Mouse (Mus musculus): ENCODE measurements at regions not wholly inside any gene's neighbourhood (a gene's known extent, or its start where the extent isn't known, plus 50 kb on each side); places are given as distances from the start of the nearest gene placed in this dataset.

DNA sequence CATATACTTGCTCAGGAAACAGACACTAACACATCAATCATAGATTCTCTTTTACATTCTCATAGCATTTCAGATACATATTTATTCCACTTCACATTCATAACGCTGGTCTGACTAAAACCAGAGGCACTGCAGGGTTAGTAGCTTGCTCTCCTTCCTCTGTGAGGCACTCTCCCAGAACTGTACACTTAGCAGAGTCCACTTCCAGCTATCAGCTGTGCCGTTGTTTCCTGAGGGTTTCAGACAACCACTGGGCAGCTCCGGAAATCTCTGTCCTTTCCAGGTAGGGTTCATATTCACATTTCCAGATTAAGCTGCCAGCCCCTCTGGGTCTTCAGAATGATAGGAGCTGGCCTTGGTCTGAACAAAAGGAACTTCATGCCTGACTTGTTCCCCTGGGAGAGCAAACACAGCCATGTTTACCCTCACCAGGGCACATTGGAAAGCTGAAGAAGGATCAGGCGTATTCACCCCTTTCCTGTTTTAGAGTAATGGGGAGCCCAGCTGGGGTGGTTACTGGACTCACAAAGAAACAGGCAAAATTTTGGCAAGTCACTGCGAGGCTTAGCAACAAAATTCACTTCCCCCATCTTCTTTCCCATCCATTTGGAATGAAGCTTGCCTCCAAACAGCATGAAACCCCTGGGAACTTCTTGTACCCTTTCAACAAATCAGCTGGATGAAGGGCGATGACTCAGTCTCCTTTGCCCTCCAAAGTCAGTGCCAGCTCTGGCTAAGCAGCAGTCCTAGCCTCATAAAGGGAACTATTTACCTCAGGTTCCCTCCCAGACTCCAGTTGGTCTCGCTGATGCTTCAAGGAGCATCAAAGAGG lies 622.0 kb downstream of the Sqor start:
- Histone ChIP-seq H3K27me3 (replicated peaks) (no peaks in the 10 kb centered on the region), H3K27ac (ENCODE audit: insufficient read depth, low read depth) (no peak overlapping the region), H3K79me2 (replicated peaks; ENCODE audit: control insufficient read depth, extremely low read depth, insufficient read depth, poor library complexity, severe bottlenecking) (no peaks in the 10 kb centered on the region), H3K36me3 (replicated peaks in 1 of 2; ENCODE audit: control insufficient read depth in 1 of 2, insufficient read depth in 1 of 2, low read length in 1 of 2) (no peaks in the 10 kb centered on the region), H3K4me1 (ENCODE audit: control insufficient read depth in 1 of 2, insufficient read depth in 2 of 2) (no peaks in the 10 kb centered on the region), H3K4me3 (replicated peaks in 1 of 3; ENCODE audit: low read depth in 2 of 3, low read length in 2 of 3, poor library complexity in 1 of 3) (no peak overlapping the region), H3K9me3 (replicated peaks; ENCODE audit: low read length) (peaks cover 40% of the 10 kb centered on the region), H3K9ac (ENCODE audit: insufficient read depth, low read depth) (no peak overlapping the region), H3K4me2 (ENCODE audit: insufficient read depth, low read depth, poor library complexity, severe bottlenecking) (no peak overlapping the region)
- in situ Hi-C loops (cut with MboI; ENCODE audit: low pct_ligation_motif_present, low pct_unique_long_range_greater_than_20kb, low sequenced_read_pairs) (no loop called here), dilution Hi-C loops (cut with MboI; ENCODE audit: extremely low pct_ligation_motif_present, extremely low pct_unique_long_range_greater_than_20kb, low sequenced_read_pairs) (no loop called here)
- DNase-seq (ENCODE audit: extremely low read depth): no peak
- TF ChIP-seq RCOR1 (conservative IDR thresholded peaks at IDR 0.05; ENCODE audit: low read depth, low read length) (no peak), ZC3H11A (IDR thresholded peaks at IDR 0.05; ENCODE audit: low read depth, low read length) (no peak), NELFE (IDR thresholded peaks at IDR 0.05; ENCODE audit: low read depth, low read length) (no peak), MAFK (IDR thresholded peaks at IDR 0.05; ENCODE audit: insufficient replicate concordance, low read length) (no peak), SMC3 (IDR thresholded peaks at IDR 0.05; ENCODE audit: low read depth, low read length) (no peak), JUND (conservative IDR thresholded peaks at IDR 0.05; ENCODE audit: low read depth, low read length) (no peak)

DNA sequence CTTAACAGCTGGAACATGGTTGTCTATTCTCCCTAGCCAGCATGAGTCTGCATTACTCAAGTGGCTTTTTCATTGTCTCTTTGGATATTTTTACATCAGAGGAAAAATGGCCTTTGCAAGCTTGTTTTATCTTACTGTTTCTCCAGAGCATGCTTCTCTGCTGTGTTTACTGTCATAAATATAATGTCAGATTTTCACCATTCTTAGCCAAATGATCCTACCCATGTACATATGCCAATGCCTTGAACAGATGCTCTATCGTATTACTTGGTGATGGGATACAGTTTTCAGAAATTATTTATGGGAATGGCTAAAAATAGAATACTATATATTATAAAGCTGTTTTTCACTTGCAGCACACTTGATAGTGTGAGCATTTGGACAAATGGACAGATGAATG lies 625.9 kb downstream of the Sqor start:
- DNase-seq (ENCODE audit: extremely low read depth): no peak
- Histone ChIP-seq H3K4me2 (ENCODE audit: insufficient read depth, low read depth, poor library complexity, severe bottlenecking) (no peak overlapping the region), H3K4me1 (ENCODE audit: control insufficient read depth in 1 of 2, insufficient read depth in 2 of 2) (no peaks in the 10 kb centered on the region), H3K27me3 (replicated peaks) (no peaks in the 10 kb centered on the region), H3K9me3 (replicated peaks; ENCODE audit: low read length) (peaks cover 26% of the 10 kb centered on the region), H3K9ac (ENCODE audit: insufficient read depth, low read depth) (no peak overlapping the region), H3K27ac (ENCODE audit: insufficient read depth, low read depth) (no peak overlapping the region), H3K36me3 (replicated peaks in 1 of 2; ENCODE audit: control insufficient read depth in 1 of 2, insufficient read depth in 1 of 2, low read length in 1 of 2) (no peaks in the 10 kb centered on the region), H3K79me2 (replicated peaks; ENCODE audit: control insufficient read depth, extremely low read depth, insufficient read depth, poor library complexity, severe bottlenecking) (no peaks in the 10 kb centered on the region), H3K4me3 (replicated peaks in 1 of 3; ENCODE audit: low read depth in 2 of 3, low read length in 2 of 3, poor library complexity in 1 of 3) (no peak overlapping the region)
- dilution Hi-C loops (cut with MboI; ENCODE audit: extremely low pct_ligation_motif_present, extremely low pct_unique_long_range_greater_than_20kb, low sequenced_read_pairs): no loop called here
- TF ChIP-seq MAX (IDR thresholded peaks at IDR 0.05; ENCODE audit: low read length) (no peak), IRF4 (IDR thresholded peaks at IDR 0.05; ENCODE audit: low read depth, low read length) (no peak), BHLHE40 (IDR thresholded peaks at IDR 0.05; ENCODE audit: low read depth, low read length) (no peak), USF1 (IDR thresholded peaks at IDR 0.05; ENCODE audit: low read depth, low read length) (no peak), ZNF384 (IDR thresholded peaks at IDR 0.05; ENCODE audit: low read depth, low read length) (no peak), E2F4 (IDR thresholded peaks at IDR 0.05; ENCODE audit: insufficient replicate concordance, low read depth, low read length) (no peak), GABPA (IDR thresholded peaks at IDR 0.05; ENCODE audit: insufficient replicate concordance, low read depth, low read length) (no peak), CTCF (conservative IDR thresholded peaks at IDR 0.05 in 1 of 2, IDR thresholded peaks at IDR 0.05 in 1 of 2; ENCODE audit: low read depth in 2 of 2, low read length in 2 of 2) (no peak), HCFC1 (IDR thresholded peaks at IDR 0.05; ENCODE audit: low read depth, low read length) (no peak), NELFE (IDR thresholded peaks at IDR 0.05; ENCODE audit: low read depth, low read length) (no peak), USF2 (conservative IDR thresholded peaks at IDR 0.05; ENCODE audit: low read depth, low read length) (no peak), SMC3 (IDR thresholded peaks at IDR 0.05; ENCODE audit: low read depth, low read length) (no peak), POLR2AphosphoS2 (IDR thresholded peaks at IDR 0.05; ENCODE audit: low read depth, low read length) (no peak), EP300 (IDR thresholded peaks at IDR 0.05; ENCODE audit: low read length) (no peak), RCOR1 (conservative IDR thresholded peaks at IDR 0.05; ENCODE audit: low read depth, low read length) (no peak), SIN3A (IDR thresholded peaks at IDR 0.05; ENCODE audit: low read length) (no peak), JUN (IDR thresholded peaks at IDR 0.05; ENCODE audit: insufficient read depth, low read depth, low read length) (no peak), MXI1 (IDR thresholded peaks at IDR 0.05; ENCODE audit: low read depth, low read length) (no peak), ZKSCAN1 (IDR thresholded peaks at IDR 0.05; ENCODE audit: borderline replicate concordance, low read depth, low read length) (no peak), UBTF (IDR thresholded peaks at IDR 0.05; ENCODE audit: low read depth, low read length) (no peak)
- in situ Hi-C loops (cut with MboI; ENCODE audit: low pct_ligation_motif_present, low pct_unique_long_range_greater_than_20kb, low sequenced_read_pairs): no loop called here
